Mouse (Mus musculus) thymus, adult 2 months (tissue): ENCODE measurements around the gene Tmem132d.

Source experiments
- CTCF ChIP-seq: fragments of 200-500 bp; IDR thresholded peaks from 2 replicates; pipeline ENCODE4 v1.5.1; 2012; ENCODE audit warnings: mild to moderate bottlenecking, control low read depth, low read length, moderate library complexity, borderline replicate concordance; ENCODE audit not compliant: control insufficient read depth, poor library complexity, insufficient read depth; ENCODE audit errors: extremely low read depth
- POLR2A ChIP-seq: fragments of 200-500 bp; IDR thresholded peaks from 2 replicates; pipeline ENCODE4 v1.6.1; 2012; ENCODE audit warnings: mild to moderate bottlenecking, low read length, control low read depth, moderate library complexity; ENCODE audit not compliant: control insufficient read depth, poor library complexity, insufficient read depth; ENCODE audit errors: extremely low read depth

GRCm38 (mm10) chr5:128176234-128176633, 256.6 kb downstream of the Tmem132d start:
- TF ChIP-seq CTCF (no peak), POLR2A (no peak)
